Mouse (Mus musculus): ENCODE results near the gene Rnf13. TPM values are rescaled to one million over a fixed set of nuclear protein-coding genes. Genes with fewer than 3 reads are reported as not detected.
"Not testable (repeated sequence)": the region's sequence is repeated elsewhere in the genome, so short reads cannot be mapped to it uniquely, and the experiment has no call there.

Gene Rnf13
- polyA plus RNA-seq, 1 experiment from 2014 or later: 78.8 TPM

DNA sequence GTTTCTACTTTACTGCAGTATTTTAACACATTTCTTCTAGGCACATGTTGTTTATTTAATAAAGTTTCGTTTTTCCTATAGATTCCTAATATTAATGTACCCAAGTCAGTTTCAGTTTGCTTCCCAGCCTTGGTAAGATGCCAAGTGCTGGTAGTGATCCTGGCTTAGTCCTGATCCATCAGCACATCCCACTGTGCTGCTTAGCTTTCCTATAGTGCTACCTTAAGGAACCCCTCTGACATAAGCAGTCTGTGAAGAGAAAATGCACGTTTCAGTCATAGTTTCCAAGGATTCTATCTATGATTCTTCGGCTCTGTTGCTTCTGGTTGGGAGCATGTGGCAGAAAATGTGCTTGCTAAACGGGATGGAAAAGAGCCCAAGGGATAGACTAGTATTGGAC is 52.6 kb downstream of the Rnf13 start:
- DNase-seq (ENCODE audit: low spot score) (no peak), ATAC-seq (ENCODE audit: low FRiP score, low TSS enrichment) (no peak)
- H3K9me3 ChIP-seq (ENCODE audit: control insufficient read depth, low read length): no peaks in the 10 kb centered on the region
- no peaks in the 10 kb centered on the region for H3K36me3 ChIP-seq (ENCODE audit: control insufficient read depth, insufficient read depth, low read length)
- H3K4me3 ChIP-seq (ENCODE audit: low read depth, low read length): no peak overlapping the region
- H3K27me3 ChIP-seq (ENCODE audit: control insufficient read depth, insufficient read depth, low read length): no peaks in the 10 kb centered on the region
- H3K4me1 ChIP-seq (replicated peaks; ENCODE audit: control insufficient read depth, insufficient read depth): no peaks in the 10 kb centered on the region
- TF ChIP-seq CTCF (IDR thresholded peaks at IDR 0.05; ENCODE audit: low read depth) (no peak), EP300 (optimal IDR thresholded peaks at IDR 0.05) (no peak)
- 71% methylated on average over 4 of the region's 4 CpGs for WGBS
- no peak overlapping the region for H3K27ac ChIP-seq (replicated peaks)
- H3K4me2 ChIP-seq (replicated peaks; ENCODE audit: low read depth): no peak overlapping the region
- H3K9ac ChIP-seq (ENCODE audit: low read length): no peak overlapping the region

DNA sequence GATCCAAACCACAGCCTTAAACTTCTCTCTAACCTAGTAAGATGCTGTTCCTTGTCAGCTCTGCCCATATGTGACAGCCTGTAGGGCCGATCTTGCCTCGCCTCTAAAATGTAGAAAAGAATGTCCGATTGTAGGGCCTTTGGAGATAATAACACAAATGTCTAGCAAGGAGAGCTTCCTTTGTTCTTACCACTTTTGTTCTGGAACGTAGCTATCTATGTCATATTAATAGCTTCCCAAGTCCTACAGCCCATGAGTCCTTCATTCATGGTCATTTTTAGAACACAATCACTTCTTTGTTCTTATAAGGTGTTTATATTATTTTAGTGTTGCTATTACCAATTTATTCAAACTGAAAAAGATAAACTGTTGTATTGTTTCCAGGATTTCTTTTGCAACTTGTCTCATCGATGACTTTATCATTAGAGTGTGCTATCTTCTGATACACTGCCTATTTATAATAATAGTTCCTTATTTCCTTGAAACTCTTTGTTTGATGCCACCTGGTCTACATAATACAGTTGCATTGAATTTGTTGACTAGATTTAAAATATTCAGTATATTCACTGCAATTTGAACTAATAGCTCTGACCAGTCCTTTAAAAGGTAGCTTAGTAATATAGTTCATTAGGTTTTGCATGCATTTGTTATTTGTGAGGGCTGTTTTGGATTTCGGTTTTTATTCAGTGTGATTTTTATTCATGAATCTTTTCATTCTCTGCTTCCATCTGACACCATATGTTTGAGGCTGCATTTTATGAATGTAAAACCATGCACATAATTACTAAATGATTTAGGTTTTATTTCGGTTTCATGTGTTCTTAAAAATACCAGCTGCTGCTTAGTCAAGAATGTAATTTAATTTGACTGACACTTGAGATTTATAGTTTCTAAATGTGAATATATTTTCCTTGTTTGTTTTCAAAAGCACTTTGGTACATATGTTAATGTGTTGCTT is 53.4 kb downstream of the Rnf13 start:
- WGBS: 82% methylated on average over 7 of the region's 7 CpGs
- no peak overlapping the region for H3K27ac ChIP-seq (replicated peaks)

GRCm38 (mm10) chr3:57791104-57791503 is 55.2 kb downstream of the Rnf13 start:
- no peak overlapping the region for H3K4me2 ChIP-seq (replicated peaks; ENCODE audit: low read depth)
- no peak overlapping the region for H3K27ac ChIP-seq (replicated peaks)
- ATAC-seq (ENCODE audit: low FRiP score, low TSS enrichment): no peak
- no peak overlapping the region for H3K9ac ChIP-seq (ENCODE audit: low read length)
- no peak for TF ChIP-seq CTCF (IDR thresholded peaks at IDR 0.05; ENCODE audit: low read depth)
- TF ChIP-seq EP300 (optimal IDR thresholded peaks at IDR 0.05): no peak
- no peaks in the 10 kb centered on the region for H3K4me1 ChIP-seq (replicated peaks; ENCODE audit: control insufficient read depth, insufficient read depth)
- no peaks in the 10 kb centered on the region for H3K27me3 ChIP-seq (ENCODE audit: control insufficient read depth, insufficient read depth, low read length)
- WGBS: 69% methylated on average over 3 of the region's 3 CpGs
- no peaks in the 10 kb centered on the region for H3K9me3 ChIP-seq (ENCODE audit: control insufficient read depth, low read length)
- H3K4me3 ChIP-seq (ENCODE audit: low read depth, low read length): no peak overlapping the region
- DNase-seq (ENCODE audit: low spot score): no peak
- H3K36me3 ChIP-seq (ENCODE audit: control insufficient read depth, insufficient read depth, low read length): no peaks in the 10 kb centered on the region

More for the DNA sequence above, 53.4 kb downstream of the Rnf13 start:
- DNase-seq (ENCODE audit: low spot score) (no peak), ATAC-seq (ENCODE audit: low FRiP score, low TSS enrichment) (no peak)
- H3K4me2 ChIP-seq (replicated peaks; ENCODE audit: low read depth): no peak overlapping the region
- no peaks in the 10 kb centered on the region for H3K27me3 ChIP-seq (ENCODE audit: control insufficient read depth, insufficient read depth, low read length)
- H3K9me3 ChIP-seq (ENCODE audit: control insufficient read depth, low read length): no peaks in the 10 kb centered on the region
- H3K4me3 ChIP-seq (ENCODE audit: low read depth, low read length): no peak overlapping the region
- no peaks in the 10 kb centered on the region for H3K36me3 ChIP-seq (ENCODE audit: control insufficient read depth, insufficient read depth, low read length)
- no peaks in the 10 kb centered on the region for H3K4me1 ChIP-seq (replicated peaks; ENCODE audit: control insufficient read depth, insufficient read depth)
- H3K9ac ChIP-seq (ENCODE audit: low read length): no peak overlapping the region
- TF ChIP-seq CTCF (IDR thresholded peaks at IDR 0.05; ENCODE audit: low read depth): no peak
- TF ChIP-seq EP300 (optimal IDR thresholded peaks at IDR 0.05): no peak

GRCm38 (mm10) chr3:57795071-57795470 is 59.2 kb downstream of the Rnf13 start:
- WGBS: 32% methylated on average over 6 of the region's 6 CpGs
- not testable (repeated sequence) for H3K27me3 ChIP-seq (ENCODE audit: control insufficient read depth, insufficient read depth, low read length); H3K4me2 ChIP-seq (replicated peaks; ENCODE audit: low read depth)

GRCm38 (mm10) chr3:57815447-57815846 is 79.6 kb downstream of the Rnf13 start:
- Histone ChIP-seq H3K9ac (ENCODE audit: low read length) (no peak overlapping the region), H3K4me2 (replicated peaks; ENCODE audit: low read depth) (no peak overlapping the region), H3K27ac (replicated peaks) (no peak overlapping the region), H3K9me3 (ENCODE audit: control insufficient read depth, low read length) (no peaks in the 10 kb centered on the region), H3K4me3 (ENCODE audit: low read depth, low read length) (no peak overlapping the region), H3K27me3 (ENCODE audit: control insufficient read depth, insufficient read depth, low read length) (no peaks in the 10 kb centered on the region), H3K4me1 (replicated peaks; ENCODE audit: control insufficient read depth, insufficient read depth) (no peaks in the 10 kb centered on the region), H3K36me3 (ENCODE audit: control insufficient read depth, insufficient read depth, low read length) (no peaks in the 10 kb centered on the region)
- ATAC-seq (ENCODE audit: low FRiP score, low TSS enrichment) (no peak), DNase-seq (ENCODE audit: low spot score) (no peak)
- 78% methylated on average over 6 of the region's 6 CpGs for WGBS
- TF ChIP-seq CTCF (IDR thresholded peaks at IDR 0.05; ENCODE audit: low read depth) (peak; percentile 77), EP300 (optimal IDR thresholded peaks at IDR 0.05) (no peak)

More at GRCm38 (mm10) chr3:57795071-57795470, 59.2 kb downstream of the Rnf13 start:
- not testable (repeated sequence) for H3K27ac ChIP-seq (replicated peaks); H3K4me1 ChIP-seq (replicated peaks; ENCODE audit: control insufficient read depth, insufficient read depth); H3K9ac ChIP-seq (ENCODE audit: low read length); H3K4me3 ChIP-seq (ENCODE audit: low read depth, low read length); DNase-seq (ENCODE audit: low spot score); H3K9me3 ChIP-seq (ENCODE audit: control insufficient read depth, low read length); ATAC-seq (ENCODE audit: low FRiP score, low TSS enrichment); H3K36me3 ChIP-seq (ENCODE audit: control insufficient read depth, insufficient read depth, low read length)

DNA sequence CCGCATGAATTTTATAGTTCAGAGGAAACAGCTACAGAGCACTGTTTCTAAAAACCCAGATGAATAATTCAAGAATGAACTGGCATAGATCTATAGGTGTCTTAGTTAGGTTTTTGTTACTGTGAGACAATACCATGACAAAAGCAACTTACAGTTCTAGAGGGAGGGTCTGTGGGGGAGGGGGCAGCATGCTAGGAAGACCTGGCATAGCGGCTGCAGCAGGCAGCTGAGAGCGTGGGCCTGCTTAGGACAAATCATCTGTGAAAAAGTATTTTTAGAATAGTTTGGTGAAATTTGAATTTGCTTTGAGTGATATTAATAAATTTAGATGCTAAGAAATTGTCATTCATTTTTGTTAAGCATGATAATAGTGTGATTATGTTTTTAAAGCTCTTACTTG is 90.0 kb downstream of the Rnf13 start:
- no peak overlapping the region for H3K4me3 ChIP-seq (ENCODE audit: low read depth, low read length)
- 93% methylated on average over 3 of the region's 3 CpGs for WGBS
- no peak for ATAC-seq (ENCODE audit: low FRiP score, low TSS enrichment)

More for the DNA sequence above, 90.0 kb downstream of the Rnf13 start:
- no peak for TF ChIP-seq CTCF (IDR thresholded peaks at IDR 0.05; ENCODE audit: low read depth)
- TF ChIP-seq EP300 (optimal IDR thresholded peaks at IDR 0.05): no peak
- H3K9ac ChIP-seq (ENCODE audit: low read length): no peak overlapping the region
- DNase-seq (ENCODE audit: low spot score): no peak
- no peak overlapping the region for H3K27ac ChIP-seq (replicated peaks)
- H3K4me2 ChIP-seq (replicated peaks; ENCODE audit: low read depth): no peak overlapping the region
- no peaks in the 10 kb centered on the region for H3K4me1 ChIP-seq (replicated peaks; ENCODE audit: control insufficient read depth, insufficient read depth)
- no peaks in the 10 kb centered on the region for H3K9me3 ChIP-seq (ENCODE audit: control insufficient read depth, low read length)
- no peaks in the 10 kb centered on the region for H3K36me3 ChIP-seq (ENCODE audit: control insufficient read depth, insufficient read depth, low read length)
- no peaks in the 10 kb centered on the region for H3K27me3 ChIP-seq (ENCODE audit: control insufficient read depth, insufficient read depth, low read length)
